Mouse (Mus musculus) MEL (cell line): ENCODE measurements around the gene Tmem17. TPM values are rescaled to one million over a fixed set of nuclear protein-coding genes. Genes with fewer than 3 reads are reported as not detected.

Source experiments
- DNase-seq: peaks from one replicate; pipeline ENCODE4 v3.0.0; 2011; ENCODE audit warnings: low read depth, low spot score
- H3K27ac ChIP-seq: 2 replicates; pipeline ENCODE4 v1.5.1; 2012; ENCODE audit warnings: low read depth, mild to moderate bottlenecking, control low read depth, low read length, moderate library complexity; ENCODE audit not compliant: control insufficient read depth
- H3K27me3 ChIP-seq, 2 experiments: fragments of 150-350 bp in 1 of 2; sonication (generic) in 1 of 2; 2 replicates each; pipeline ENCODE4 v1.6.1; 2012; ENCODE audit warnings: low read length in 2 of 2, mild to moderate bottlenecking in 2 of 2, improper control_type of control experiment in 1 of 2, moderate library complexity in 1 of 2; ENCODE audit not compliant: insufficient read depth in 2 of 2, control insufficient read depth in 1 of 2
- H3K36me3 ChIP-seq, 2 experiments: 2 replicates each; pipeline ENCODE4 v1.6.1; 2012 to 2014; ENCODE audit warnings: low read length in 2 of 2, improper control_type of control experiment in 1 of 2, inconsistent platforms in 1 of 2, mild to moderate bottlenecking in 1 of 2; ENCODE audit not compliant: insufficient read depth in 2 of 2, control insufficient read depth in 1 of 2
- H3K4me1 ChIP-seq, 2 experiments: fragments of 150-350 bp in 1 of 2; sonication (generic) in 1 of 2; 2 replicates each; pipeline ENCODE4 v1.6.1; 2012; ENCODE audit warnings: low read length in 2 of 2, improper control_type of control experiment in 1 of 2, mild to moderate bottlenecking in 1 of 2; ENCODE audit not compliant: insufficient read depth in 2 of 2, control insufficient read depth in 1 of 2
- H3K4me3 ChIP-seq, 2 experiments: fragments of 150-350 bp in 1 of 2; sonication (generic) in 1 of 2; 2 replicates each; pipeline ENCODE4 v1.5.1; 2012; ENCODE audit warnings: low read depth in 2 of 2, low read length in 2 of 2, mild to moderate bottlenecking in 2 of 2, moderate library complexity in 2 of 2, control low read depth in 1 of 2, improper control_type of control experiment in 1 of 2; ENCODE audit not compliant: control insufficient read depth in 1 of 2, insufficient read depth in 1 of 2
- H3K79me2 ChIP-seq: 2 replicates; pipeline ENCODE4 v1.6.1; 2012; ENCODE audit warnings: mild to moderate bottlenecking, low read length, moderate library complexity; ENCODE audit not compliant: control insufficient read depth, poor library complexity, insufficient read depth
- H3K9ac ChIP-seq: 2 replicates; pipeline ENCODE4 v1.6.1; 2012; ENCODE audit warnings: low read depth, mild to moderate bottlenecking, control low read depth, low read length, moderate library complexity; ENCODE audit not compliant: control insufficient read depth, poor library complexity, severe bottlenecking
- H3K9me3 ChIP-seq: fragments of 150-350 bp; sonication (generic); replicated peaks from 2 replicates; pipeline ENCODE4 v1.6.1; 2012; ENCODE audit warnings: mild to moderate bottlenecking, low read length, improper control_type of control experiment, moderate library complexity; ENCODE audit not compliant: insufficient read depth
- BHLHE40 ChIP-seq: IDR thresholded peaks from 2 replicates; pipeline ENCODE4 v1.6.1; 2012; ENCODE audit warnings: low read depth, mild to moderate bottlenecking, inconsistent platforms, low read length, improper control_type of control experiment, borderline replicate concordance
- CHD1 ChIP-seq: IDR thresholded peaks from 2 replicates; pipeline ENCODE4 v1.6.1; 2012; ENCODE audit warnings: low read depth, mild to moderate bottlenecking, inconsistent platforms, low read length, improper control_type of control experiment
- CHD2 ChIP-seq: IDR thresholded peaks from 2 replicates; pipeline ENCODE4 v1.6.1; 2011; ENCODE audit warnings: low read length, improper control_type of control experiment
- EP300 ChIP-seq, 2 experiments: IDR thresholded peaks; 2 replicates each; pipeline ENCODE4 v1.6.1; 2011; ENCODE audit warnings: improper control_type of control experiment in 2 of 2, low read length in 2 of 2, low read depth in 1 of 2, mild to moderate bottlenecking in 1 of 2
- ETS1 ChIP-seq: IDR thresholded peaks from 2 replicates; pipeline ENCODE4 v1.6.1; 2012; ENCODE audit warnings: low read depth, mild to moderate bottlenecking, inconsistent platforms, low read length, improper control_type of control experiment, moderate library complexity
- GABPA ChIP-seq: IDR thresholded peaks from 2 replicates; pipeline ENCODE4 v1.6.1; 2012; ENCODE audit warnings: low read depth, mild to moderate bottlenecking, inconsistent platforms, low read length, improper control_type of control experiment, moderate library complexity
- GATA1 ChIP-seq: IDR thresholded peaks from 2 replicates; pipeline ENCODE4 v1.6.1; 2011; ENCODE audit warnings: low read depth, low read length, improper control_type of control experiment
- KAT2A ChIP-seq: conservative IDR thresholded peaks from 2 replicates; pipeline ENCODE4 v1.6.1; 2012; ENCODE audit warnings: low read depth, low read length, improper control_type of control experiment, inconsistent platforms
- MAFK ChIP-seq: IDR thresholded peaks from 2 replicates; pipeline ENCODE4 v1.6.1; 2011; ENCODE audit warnings: low read depth, mild to moderate bottlenecking, low read length, improper control_type of control experiment, borderline replicate concordance
- MEF2A ChIP-seq: IDR thresholded peaks from 2 replicates; pipeline ENCODE4 v1.6.1; 2014; ENCODE audit warnings: low read depth, mild to moderate bottlenecking, inconsistent platforms, low read length, improper control_type of control experiment; ENCODE audit not compliant: poor library complexity, insufficient replicate concordance, severe bottlenecking; ENCODE audit errors: extremely low read depth
- MXI1 ChIP-seq: IDR thresholded peaks from 2 replicates; pipeline ENCODE4 v1.6.1; 2011; ENCODE audit warnings: mild to moderate bottlenecking, low read depth, low read length, improper control_type of control experiment
- NELFE ChIP-seq: IDR thresholded peaks from 2 replicates; pipeline ENCODE4 v1.6.1; 2011; ENCODE audit warnings: low read depth, low read length, improper control_type of control experiment
- NRF1 ChIP-seq: IDR thresholded peaks from 2 replicates; pipeline ENCODE4 v1.6.1; 2014; ENCODE audit warnings: low read depth, mild to moderate bottlenecking, inconsistent platforms, low read length, improper control_type of control experiment, moderate library complexity; ENCODE audit not compliant: poor library complexity, insufficient read depth, severe bottlenecking
- POLR2AphosphoS2 ChIP-seq: IDR thresholded peaks from 2 replicates; pipeline ENCODE4 v1.6.1; 2011; ENCODE audit warnings: low read length, improper control_type of control experiment
- POLR2AphosphoS5 ChIP-seq: IDR thresholded peaks from 2 replicates; pipeline ENCODE4 v1.6.1; 2012; ENCODE audit warnings: low read depth, borderline replicate concordance, mild to moderate bottlenecking, inconsistent platforms, low read length, moderate library complexity, mixed read lengths
- RCOR1 ChIP-seq: IDR thresholded peaks from 2 replicates; pipeline ENCODE4 v1.6.1; 2012; ENCODE audit warnings: low read depth, mild to moderate bottlenecking, inconsistent platforms, low read length, improper control_type of control experiment
- SIN3A ChIP-seq: IDR thresholded peaks from 2 replicates; pipeline ENCODE4 v1.6.1; 2012; ENCODE audit warnings: low read length, improper control_type of control experiment, inconsistent platforms
- TCF12 ChIP-seq: IDR thresholded peaks from 2 replicates; pipeline ENCODE4 v1.6.1; 2014; ENCODE audit warnings: low read depth, mild to moderate bottlenecking, inconsistent platforms, low read length, improper control_type of control experiment, moderate library complexity
- USF1 ChIP-seq: IDR thresholded peaks from 2 replicates; pipeline ENCODE4 v1.6.1; 2014; ENCODE audit warnings: low read depth, mild to moderate bottlenecking, inconsistent platforms, low read length, improper control_type of control experiment, moderate library complexity
- ZC3H11A ChIP-seq: IDR thresholded peaks from 2 replicates; pipeline ENCODE4 v1.6.1; 2012; ENCODE audit warnings: low read depth, mild to moderate bottlenecking, inconsistent platforms, low read length, improper control_type of control experiment
- ZKSCAN1 ChIP-seq: IDR thresholded peaks from 2 replicates; pipeline ENCODE4 v1.6.1; 2012; ENCODE audit warnings: low read depth, mild to moderate bottlenecking, inconsistent platforms, low read length, improper control_type of control experiment, moderate library complexity
- polyA plus RNA-seq, 2 experiments: library from polyadenylated mRNA; stranded (reverse) in 1 of 2; unstranded in 1 of 2; fragments of >175 nt in 1 of 2; fragments of >200 nt in 1 of 2; gene quantifications; 2 replicates each; pipeline versions ENCODE4 v1.2.1 to v1.2.4; 2012; ENCODE audit warnings: low replicate concordance in 2 of 2, low read depth in 1 of 2; ENCODE audit not compliant: insufficient read length in 2 of 2, insufficient read depth in 1 of 2, missing spikeins in 1 of 2
- total RNA-seq: library from RNA; depleted of rRNA; stranded (reverse); fragments of 300-350 nt; gene quantifications from 2 replicates; pipeline ENCODE4 v1.2.3, GENCODE M21; 2012; rRNA removed

Tmem17 gene
- total RNA-seq, result not detected in 2 replicates
- polyA plus RNA-seq, result not detected

GRCm38 (mm10) chr11:22512038-22513001 lies at the start of gene Tmem17:
Gene Tmem17, plus strand, starts transcription at chr11:22512088.
- TF ChIP-seq NRF1 (no peak), MEF2A (no peak), ETS1 (no peak), MAFK (no peak), POLR2AphosphoS5 (no peak), USF1 (no peak), MXI1 (no peak), CHD2 (no peak), ZC3H11A (no peak), SIN3A (no peak), NELFE (no peak), ZKSCAN1 (no peak), BHLHE40 (no peak), GATA1 (no peak)
- Histone ChIP-seq H3K27me3 (no peaks in the 10 kb centered on the region), H3K4me3 (no peak within 1 kb of the TSS), H3K36me3 (no peaks in the 10 kb centered on the region), H3K79me2 (no peaks in the 10 kb centered on the region), H3K9me3 (no peaks in the 10 kb centered on the region), H3K27ac (no peak within 1 kb of the TSS), H3K4me1 (no peaks in the 10 kb centered on the region), H3K9ac (no peak within 1 kb of the TSS)
- no peak for DNase-seq

GRCm38 (mm10) chr11:22479836-22480619 lies 31.9 kb upstream of the Tmem17 start:
- Histone ChIP-seq H3K79me2 (no peaks in the 10 kb centered on the region), H3K27ac (no peak overlapping the region), H3K9ac (no peak overlapping the region), H3K36me3 (no peaks in the 10 kb centered on the region), H3K27me3 (peaks cover 0 to 3% of the 10 kb centered on the region in 2 experiments; a peak in 2 of 4 replicates), H3K9me3 (no peaks in the 10 kb centered on the region), H3K4me1 (no peaks in the 10 kb centered on the region), H3K4me3 (no peak overlapping the region)
- DNase-seq, result no peak
- TF ChIP-seq CHD2 (no peak), BHLHE40 (no peak), POLR2AphosphoS2 (no peak), RCOR1 (no peak), SIN3A (no peak), KAT2A (no peak), TCF12 (no peak), MAFK (no peak), CHD1 (no peak), EP300 (IDR thresholded peaks at IDR 0.05; ENCODE audit: low read depth in 1 of 2, low read length in 2 of 2) (no peak), USF1 (no peak), GABPA (no peak)
